Mouse (Mus musculus) G1E (cell line): ENCODE data around the gene Pak2.

ENCODE experiments used
- CTCF ChIP-seq: IDR thresholded peaks from 2 replicates; pipeline ENCODE4 v1.5.1; 2012; ENCODE audit warnings: low read depth, low read length, inconsistent platforms, mixed read lengths
- GATA1 ChIP-seq: IDR thresholded peaks from 2 replicates; pipeline ENCODE4 v1.6.1; 2012; ENCODE audit warnings: borderline replicate concordance, low read length, inconsistent platforms, mixed read lengths
- POLR2AphosphoS5 ChIP-seq: IDR thresholded peaks from 2 replicates; pipeline ENCODE4 v1.6.1; 2012; ENCODE audit warnings: low read depth, low read length, inconsistent platforms; ENCODE audit not compliant: insufficient replicate concordance
- TAL1 ChIP-seq: conservative IDR thresholded peaks from 2 replicates; pipeline ENCODE4 v1.6.1; 2012; ENCODE audit warnings: low read depth, low read length, inconsistent platforms, mixed read lengths

DNA sequence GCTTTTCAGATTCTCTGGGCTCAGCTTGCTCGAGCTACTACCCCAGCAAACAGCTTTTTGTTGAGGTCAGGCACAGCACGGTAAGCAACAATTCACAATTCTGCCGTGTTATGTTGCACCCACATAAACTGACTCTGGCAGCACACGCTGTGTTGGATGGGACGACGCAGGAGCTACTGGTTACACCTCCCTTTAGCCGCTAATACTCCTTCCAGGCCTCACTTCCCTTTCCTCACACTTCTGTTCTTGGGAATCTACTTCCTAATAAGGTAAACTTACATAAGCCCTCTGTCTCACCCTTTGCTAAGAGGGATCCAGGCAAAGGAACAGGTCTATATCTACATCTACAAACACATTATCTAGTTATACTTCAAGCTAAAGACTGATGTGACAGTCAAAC is 15.2 kb downstream of the Pak2 start:
- no peak for TF ChIP-seq CTCF
- no peak for TF ChIP-seq POLR2AphosphoS5
- TF ChIP-seq GATA1 = no peak
- TF ChIP-seq TAL1 = no peak
